Mouse (Mus musculus): ENCODE measurements around the gene Thap7.

DNA sequence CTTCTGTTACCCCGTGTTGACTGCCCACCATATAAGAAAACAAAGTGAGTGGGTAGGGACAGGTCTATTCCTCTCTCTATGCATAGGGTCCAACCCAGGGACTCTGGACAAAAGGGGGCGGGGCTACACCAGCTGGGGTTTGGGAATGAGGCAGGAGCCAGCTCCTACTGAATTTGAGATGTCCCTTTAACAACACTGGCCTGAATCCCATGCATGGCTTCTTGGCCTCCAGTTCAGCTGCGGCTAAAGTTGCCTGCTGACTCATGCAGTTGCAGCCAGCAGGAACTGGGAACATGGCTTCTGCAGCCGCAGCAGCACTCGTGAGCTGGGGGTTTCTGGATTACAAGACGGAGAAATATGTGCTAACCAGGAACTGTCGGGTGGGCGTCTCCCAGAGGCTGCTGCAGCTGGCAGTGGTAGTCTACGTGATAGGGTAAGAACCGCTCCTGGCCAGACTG lies 30.8 kb upstream of the Thap7 start, which contains the start of gene P2rx6:
- no peak for TF ChIP-seq CTCF (IDR thresholded peaks at IDR 0.05)
- TF ChIP-seq EP300 (IDR thresholded peaks at IDR 0.05; ENCODE audit: insufficient read depth, low read depth, low read length), result no peak
- TF ChIP-seq POLR2A (IDR thresholded peaks at IDR 0.05; ENCODE audit: insufficient read depth, low read depth, low read length), result no peak

All from heart, adult 2 months (tissue).